Mouse (Mus musculus): Measurements from ENCODE around the gene Ctsw.

DNA sequence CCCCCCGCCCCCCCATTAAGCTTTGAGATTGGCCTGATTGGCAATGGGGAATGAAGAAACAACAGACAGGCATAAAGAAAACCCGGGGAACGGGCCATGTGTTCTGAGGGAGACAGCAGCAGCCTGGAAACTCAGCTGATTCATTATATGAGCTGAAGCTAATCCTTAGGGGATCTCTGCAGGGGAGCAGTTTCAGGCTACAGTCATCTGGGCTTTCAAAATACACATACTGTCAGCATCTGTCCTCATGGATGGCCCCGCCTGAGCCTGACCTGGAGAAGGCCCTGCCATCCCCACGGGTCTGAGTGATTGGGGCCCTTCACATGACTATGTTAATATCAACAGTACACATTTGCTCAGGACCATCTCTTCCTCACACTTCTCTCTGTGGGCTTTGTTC lies 3.5 kb upstream of the Ctsw start:
- TF ChIP-seq CTCF (IDR thresholded peaks at IDR 0.05; ENCODE audit: low read depth, low read length) (no peak), TAL1 (conservative IDR thresholded peaks at IDR 0.05; ENCODE audit: low read depth, low read length) (no peak), GATA2 (IDR thresholded peaks at IDR 0.05; ENCODE audit: borderline replicate concordance, low read depth, low read length) (no peak)
